Mouse (Mus musculus): ENCODE measurements around the gene Cwc22. TPM values are rescaled to one million over a fixed set of nuclear protein-coding genes. Genes with fewer than 3 reads are reported as not detected.

Cwc22 gene
- polyA plus RNA-seq, 1 experiment from 2014 or later: 23.8 TPM

- 78% methylated on average over 6 of the region's 6 CpGs for WGBS (ENCODE audit: insufficient replicate concordance)
- Histone ChIP-seq H3K27me3 (ENCODE audit: control insufficient read depth, insufficient read depth, low read length) (no peaks in the 10 kb centered on the region), H3K9ac (ENCODE audit: low read depth, low read length) (no peak overlapping the region)
These were observed 58.1 kb downstream of the Cwc22 start for GRCm38 (mm10) chr2:77888056-77888455.

GRCm38 (mm10) chr2:77887166-77887565, 59.0 kb downstream of the Cwc22 start:
- WGBS (ENCODE audit: insufficient replicate concordance): 84% methylated on average over 4 of the region's 4 CpGs
- Histone ChIP-seq H3K9me3 (replicated peaks; ENCODE audit: control insufficient read depth, low read length) (0 out of 2 replicates have a peak, but pooled peaks cover 2% of the 10 kb centered on the region), H3K9ac (ENCODE audit: low read depth, low read length) (no peak overlapping the region), H3K27ac (ENCODE audit: low read depth, low read length) (no peak overlapping the region), H3K27me3 (ENCODE audit: control insufficient read depth, insufficient read depth, low read length) (no peaks in the 10 kb centered on the region), H3K36me3 (ENCODE audit: control insufficient read depth, insufficient read depth, low read length) (no peaks in the 10 kb centered on the region), H3K4me1 (ENCODE audit: control insufficient read depth, insufficient read depth, low read length) (no peaks in the 10 kb centered on the region), H3K4me3 (ENCODE audit: low read depth, low read length) (no peak overlapping the region), H3K4me2 (no peak overlapping the region)
- ATAC-seq (replicated peaks; ENCODE audit: insufficient number of reproducible peaks, low FRiP score, low TSS enrichment): no peak

More at GRCm38 (mm10) chr2:77888056-77888455, 58.1 kb downstream of the Cwc22 start:
- H3K9me3 ChIP-seq (replicated peaks; ENCODE audit: control insufficient read depth, low read length): 0 out of 2 replicates have a peak, but pooled peaks cover 2% of the 10 kb centered on the region
- no peak overlapping the region for H3K4me3 ChIP-seq (ENCODE audit: low read depth, low read length)
- no peak overlapping the region for H3K4me2 ChIP-seq
- ATAC-seq (replicated peaks; ENCODE audit: insufficient number of reproducible peaks, low FRiP score, low TSS enrichment): no peak
- no peak overlapping the region for H3K27ac ChIP-seq (ENCODE audit: low read depth, low read length)
- H3K4me1 ChIP-seq (ENCODE audit: control insufficient read depth, insufficient read depth, low read length): no peaks in the 10 kb centered on the region
- no peaks in the 10 kb centered on the region for H3K36me3 ChIP-seq (ENCODE audit: control insufficient read depth, insufficient read depth, low read length)

- Histone ChIP-seq H3K36me3 (ENCODE audit: control insufficient read depth, insufficient read depth, low read length) (no peaks in the 10 kb centered on the region), H3K4me2 (no peak overlapping the region), H3K27ac (ENCODE audit: low read depth, low read length) (no peak overlapping the region), H3K4me1 (ENCODE audit: control insufficient read depth, insufficient read depth, low read length) (no peaks in the 10 kb centered on the region), H3K9me3 (replicated peaks; ENCODE audit: control insufficient read depth, low read length) (0 out of 2 replicates have a peak, but pooled peaks cover under 1% of the 10 kb centered on the region), H3K4me3 (ENCODE audit: low read depth, low read length) (no peak overlapping the region), H3K9ac (ENCODE audit: low read depth, low read length) (no peak overlapping the region), H3K27me3 (ENCODE audit: control insufficient read depth, insufficient read depth, low read length) (no peaks in the 10 kb centered on the region)
- ATAC-seq (replicated peaks; ENCODE audit: insufficient number of reproducible peaks, low FRiP score, low TSS enrichment): no peak
- 84% methylated on average over 10 of the region's 10 CpGs for WGBS (ENCODE audit: insufficient replicate concordance)
These were observed 60.6 kb downstream of the Cwc22 start for GRCm38 (mm10) chr2:77885491-77886130.

GRCm38 (mm10) chr2:77885036-77885435, 61.1 kb downstream of the Cwc22 start:
- Histone ChIP-seq H3K4me2 (no peak overlapping the region), H3K4me3 (ENCODE audit: low read depth, low read length) (no peak overlapping the region), H3K4me1 (ENCODE audit: control insufficient read depth, insufficient read depth, low read length) (no peaks in the 10 kb centered on the region), H3K9me3 (replicated peaks; ENCODE audit: control insufficient read depth, low read length) (no peaks in the 10 kb centered on the region), H3K36me3 (ENCODE audit: control insufficient read depth, insufficient read depth, low read length) (no peaks in the 10 kb centered on the region), H3K9ac (ENCODE audit: low read depth, low read length) (no peak overlapping the region), H3K27ac (ENCODE audit: low read depth, low read length) (no peak overlapping the region), H3K27me3 (ENCODE audit: control insufficient read depth, insufficient read depth, low read length) (no peaks in the 10 kb centered on the region)
- 84% methylated on average over 6 of the region's 6 CpGs for WGBS (ENCODE audit: insufficient replicate concordance)
- ATAC-seq (replicated peaks; ENCODE audit: insufficient number of reproducible peaks, low FRiP score, low TSS enrichment): no peak

GRCm38 (mm10) chr2:77884491-77884890, 61.7 kb downstream of the Cwc22 start:
- H3K9me3 ChIP-seq (replicated peaks; ENCODE audit: control insufficient read depth, low read length): no peaks in the 10 kb centered on the region
- 81% methylated on average over 3 of the region's 3 CpGs for WGBS (ENCODE audit: insufficient replicate concordance)
- H3K4me1 ChIP-seq (ENCODE audit: control insufficient read depth, insufficient read depth, low read length): no peaks in the 10 kb centered on the region
- H3K4me3 ChIP-seq (ENCODE audit: low read depth, low read length): no peak overlapping the region
- H3K27me3 ChIP-seq (ENCODE audit: control insufficient read depth, insufficient read depth, low read length): no peaks in the 10 kb centered on the region
- H3K9ac ChIP-seq (ENCODE audit: low read depth, low read length): no peak overlapping the region
- ATAC-seq (replicated peaks; ENCODE audit: insufficient number of reproducible peaks, low FRiP score, low TSS enrichment): no peak
- H3K27ac ChIP-seq (ENCODE audit: low read depth, low read length): no peak overlapping the region
- no peaks in the 10 kb centered on the region for H3K36me3 ChIP-seq (ENCODE audit: control insufficient read depth, insufficient read depth, low read length)
- no peak overlapping the region for H3K4me2 ChIP-seq

- Histone ChIP-seq H3K4me1 (ENCODE audit: control insufficient read depth, insufficient read depth, low read length) (no peaks in the 10 kb centered on the region), H3K4me2 (no peak overlapping the region), H3K36me3 (ENCODE audit: control insufficient read depth, insufficient read depth, low read length) (no peaks in the 10 kb centered on the region), H3K9ac (ENCODE audit: low read depth, low read length) (no peak overlapping the region), H3K27me3 (ENCODE audit: control insufficient read depth, insufficient read depth, low read length) (no peaks in the 10 kb centered on the region), H3K27ac (ENCODE audit: low read depth, low read length) (no peak overlapping the region), H3K9me3 (replicated peaks; ENCODE audit: control insufficient read depth, low read length) (no peaks in the 10 kb centered on the region), H3K4me3 (ENCODE audit: low read depth, low read length) (no peak overlapping the region)
- 81% methylated on average over 4 of the region's 4 CpGs for WGBS (ENCODE audit: insufficient replicate concordance)
- no peak for ATAC-seq (replicated peaks; ENCODE audit: insufficient number of reproducible peaks, low FRiP score, low TSS enrichment)
These were observed 63.2 kb downstream of the Cwc22 start for GRCm38 (mm10) chr2:77882961-77883360.

GRCm38 (mm10) chr2:77881301-77882199, 64.6 kb downstream of the Cwc22 start:
- no peak for ATAC-seq (replicated peaks; ENCODE audit: insufficient number of reproducible peaks, low FRiP score, low TSS enrichment)
- Histone ChIP-seq H3K9ac (ENCODE audit: low read depth, low read length) (no peak overlapping the region), H3K4me1 (ENCODE audit: control insufficient read depth, insufficient read depth, low read length) (no peaks in the 10 kb centered on the region), H3K4me2 (no peak overlapping the region), H3K9me3 (replicated peaks; ENCODE audit: control insufficient read depth, low read length) (no peaks in the 10 kb centered on the region), H3K27ac (ENCODE audit: low read depth, low read length) (no peak overlapping the region), H3K36me3 (ENCODE audit: control insufficient read depth, insufficient read depth, low read length) (no peaks in the 10 kb centered on the region), H3K27me3 (ENCODE audit: control insufficient read depth, insufficient read depth, low read length) (no peaks in the 10 kb centered on the region), H3K4me3 (ENCODE audit: low read depth, low read length) (no peak overlapping the region)
- 86% methylated on average over 5 of the region's 5 CpGs for WGBS (ENCODE audit: insufficient replicate concordance)

- H3K4me2 ChIP-seq: no peak overlapping the region
- no peak overlapping the region for H3K9ac ChIP-seq (ENCODE audit: low read depth, low read length)
- no peak overlapping the region for H3K4me3 ChIP-seq (ENCODE audit: low read depth, low read length)
- H3K27me3 ChIP-seq (ENCODE audit: control insufficient read depth, insufficient read depth, low read length): no peaks in the 10 kb centered on the region
- H3K36me3 ChIP-seq (ENCODE audit: control insufficient read depth, insufficient read depth, low read length): no peaks in the 10 kb centered on the region
- no peak for ATAC-seq (replicated peaks; ENCODE audit: insufficient number of reproducible peaks, low FRiP score, low TSS enrichment)
- no peaks in the 10 kb centered on the region for H3K9me3 ChIP-seq (replicated peaks; ENCODE audit: control insufficient read depth, low read length)
- no peaks in the 10 kb centered on the region for H3K4me1 ChIP-seq (ENCODE audit: control insufficient read depth, insufficient read depth, low read length)
- 67% methylated on average over 1 of the region's 1 CpGs for WGBS (ENCODE audit: insufficient replicate concordance)
- H3K27ac ChIP-seq (ENCODE audit: low read depth, low read length): no peak overlapping the region
These were observed 65.8 kb downstream of the Cwc22 start for GRCm38 (mm10) chr2:77880351-77880750.
